In the genomic region with DNA sequence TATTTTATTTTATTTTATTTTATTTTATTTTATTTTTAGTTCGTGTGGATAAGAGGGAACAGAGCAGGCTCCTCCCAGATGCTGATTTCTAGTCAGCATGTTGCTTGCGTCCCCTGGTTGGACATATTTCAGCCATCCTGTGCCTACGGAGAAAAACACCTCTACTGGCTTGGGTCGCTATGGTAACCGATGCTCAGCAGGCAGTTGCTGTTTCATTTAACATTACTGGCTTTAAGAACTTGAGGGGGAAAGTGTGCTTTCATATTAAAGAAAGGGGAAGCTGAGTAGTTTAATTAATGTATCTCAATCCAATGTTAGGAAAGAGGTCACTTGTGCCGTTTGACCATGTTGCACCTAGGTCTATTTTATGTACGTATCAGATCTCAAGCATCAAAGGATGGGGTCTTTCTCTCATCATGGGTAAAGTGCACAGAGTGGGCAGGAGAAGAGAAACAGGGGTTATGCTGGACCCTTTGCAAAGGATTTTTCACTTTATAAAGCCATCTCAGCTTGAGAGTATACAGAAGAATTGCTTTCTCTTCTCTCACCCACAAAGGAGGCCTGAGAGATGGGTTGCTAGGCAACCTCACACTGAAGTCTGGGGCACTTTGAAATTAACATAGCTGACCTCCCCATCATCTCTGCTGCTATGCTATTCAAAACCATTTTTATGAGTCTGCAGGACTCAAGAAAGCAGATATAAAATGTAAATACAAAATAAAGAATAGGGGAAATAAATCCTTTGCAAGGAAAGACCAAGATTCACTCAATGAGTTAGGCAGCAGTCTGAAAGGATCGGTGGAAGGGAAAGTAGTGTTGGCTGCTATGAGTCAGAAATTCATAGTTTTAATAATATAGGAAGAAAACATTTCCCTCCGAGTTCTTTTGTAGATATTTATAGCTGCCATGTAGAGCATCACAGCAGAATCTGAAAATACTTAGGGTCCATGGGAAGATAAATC, we compare ENCODE assay signal across 9 mouse cellular contexts. TPM values are rescaled to one million over a fixed set of nuclear protein-coding genes. Genes with fewer than 3 reads are reported as not detected.
DNase-seq lines count a peak whose midpoint lies in the region; ATAC-seq and TF ChIP-seq lines count a peak whose summit lies in the region.
"Had no signal": no experiment of that assay in that cellular context is flagged by ENCODE, and none has a peak within 500 bp of the region (broad histone marks: within the 10 kb centered on the region; RNA-seq: fewer than 3 reads in every experiment).

No protein-coding gene starts in this region.

- no peak for TF ChIP-seq CTCF in cortical plate, adult 2 months (IDR thresholded peaks at IDR 0.05; ENCODE audit: extremely low read depth, insufficient read depth, low read length)
- no peak for TF ChIP-seq CTCF in forebrain, postnatal 0 days (IDR thresholded peaks at IDR 0.05; ENCODE audit: low read depth)

- H3K27ac ChIP-seq in cortical plate, adult 2 months (ENCODE audit: insufficient read depth, low read length): peak overlapping the region; percentile 74; the same call in 1 of the 2 replicates
- peak overlapping the region; percentile 35 for H3K27ac ChIP-seq in forebrain, postnatal 0 days (ENCODE audit: low read depth, low read length)
- H3K27ac ChIP-seq in midbrain, embryonic 13.5 days: peak overlapping the region; percentile 85
- H3K27ac ChIP-seq in intestine, embryonic 16.5 days (ENCODE audit: low read length): no peak overlapping the region

- 7% methylated on average over 9 of the region's 9 CpGs for WGBS in forebrain, postnatal 0 days
- WGBS in midbrain, embryonic 13.5 days: 7% methylated on average over 9 of the region's 9 CpGs
- 63% methylated on average over 9 of the region's 9 CpGs for WGBS in intestine, embryonic 16.5 days

- no peaks in the 10 kb centered on the region for H3K36me3 ChIP-seq in forebrain, postnatal 0 days (ENCODE audit: insufficient read depth)
- 0 out of 2 replicates have a peak, but pooled peaks cover 2% of the 10 kb centered on the region for H3K36me3 ChIP-seq in midbrain, embryonic 13.5 days
- no peaks in the 10 kb centered on the region for H3K36me3 ChIP-seq in intestine, embryonic 16.5 days (ENCODE audit: control insufficient read depth, insufficient read depth, low read length)

- peak; percentile 30 for DNase-seq in R1 (ENCODE audit: low read depth, low spot score)
- DNase-seq in forebrain, postnatal 0 days: peak; percentile 70
- no peak for DNase-seq in heart, adult 11 months
- no peak for DNase-seq in thymus, postnatal 10 days (ENCODE audit: low spot score in 2 of 2)
- DNase-seq: cerebellum, adult 11 months; thymus, postnatal 25 days had no signal

- peak overlapping the region; percentile 26; the same call in 1 of the 2 replicates for H3K9ac ChIP-seq in forebrain, postnatal 0 days
- H3K9ac ChIP-seq in midbrain, embryonic 13.5 days (replicated peaks): no peak overlapping the region
- no peak overlapping the region for H3K9ac ChIP-seq in intestine, embryonic 16.5 days (ENCODE audit: low read depth, low read length)

- no peaks in the 10 kb centered on the region; the same call in 1 of the 2 replicates for H3K4me1 ChIP-seq in cortical plate, adult 2 months (ENCODE audit: control insufficient read depth, insufficient read depth, low read length)
- peaks cover 18% of the 10 kb centered on the region for H3K4me1 ChIP-seq in forebrain, postnatal 0 days (ENCODE audit: insufficient read depth)
- H3K4me1 ChIP-seq in midbrain, embryonic 13.5 days (replicated peaks): peaks cover 36% of the 10 kb centered on the region
- H3K4me1 ChIP-seq in intestine, embryonic 16.5 days (ENCODE audit: control insufficient read depth, insufficient read depth, low read length): no peaks in the 10 kb centered on the region

- ATAC-seq in forebrain, postnatal 0 days: peak; percentile 69
- ATAC-seq in midbrain, embryonic 13.5 days: peak; percentile 85
- no peak for ATAC-seq in intestine, embryonic 16.5 days

- H3K9me3 ChIP-seq in forebrain, postnatal 0 days (ENCODE audit: low read length): no peaks in the 10 kb centered on the region
- no peaks in the 10 kb centered on the region for H3K9me3 ChIP-seq in midbrain, embryonic 13.5 days
- no peaks in the 10 kb centered on the region for H3K9me3 ChIP-seq in intestine, embryonic 16.5 days (ENCODE audit: control insufficient read depth, low read length)

- H3K4me2 ChIP-seq in forebrain, postnatal 0 days (ENCODE audit: low read depth): peak overlapping the region; percentile 23
- H3K4me2 ChIP-seq in midbrain, embryonic 13.5 days (replicated peaks): peak overlapping the region; percentile 47
- H3K4me2 ChIP-seq in intestine, embryonic 16.5 days (ENCODE audit: low read depth, low read length): no peak overlapping the region

- H3K4me3 ChIP-seq in cortical plate, adult 2 months (ENCODE audit: insufficient read depth, low read length): no peak overlapping the region
- no peak overlapping the region for H3K4me3 ChIP-seq in forebrain, postnatal 0 days (ENCODE audit: low read depth, low read length)
- H3K4me3 ChIP-seq in midbrain, embryonic 13.5 days (replicated peaks): peak overlapping the region; percentile 15
- no peak overlapping the region for H3K4me3 ChIP-seq in intestine, embryonic 16.5 days (ENCODE audit: low read length)

- 0 out of 2 replicates have a peak, but pooled peaks have one; percentile 18 for TF ChIP-seq POLR2A in cortical plate, adult 2 months (IDR thresholded peaks at IDR 0.05; ENCODE audit: extremely low read depth, insufficient read depth, low read length)

- no peaks in the 10 kb centered on the region for H3K27me3 ChIP-seq in forebrain, postnatal 0 days (ENCODE audit: insufficient read depth, low read length)
- H3K27me3 ChIP-seq in midbrain, embryonic 13.5 days: no peaks in the 10 kb centered on the region
- no peaks in the 10 kb centered on the region for H3K27me3 ChIP-seq in intestine, embryonic 16.5 days (replicated peaks; ENCODE audit: control insufficient read depth, insufficient read depth, low read length)

RNA-seq across cellular contexts. Expression of a gene that starts 53.4 kb away (rescaled TPM):
- polyA plus RNA-seq in cortical plate, adult 2 months (2012; rRNA removed): 2.0 and 2.4 TPM in 2 replicates
- 2.0 and 4.6 TPM in 2 replicates for total RNA-seq in forebrain, postnatal 0 days (2014; rRNA removed)
- polyA plus RNA-seq in forebrain, postnatal 0 days (2015; fragmentation: Nextera tagmentation; extraction: Ambion mirVana): 0.73 and 1.8 TPM in 2 replicates
- 0.36 and 0.96 TPM in 2 replicates for polyA plus RNA-seq in midbrain, embryonic 13.5 days (2015; fragmentation: Nextera tagmentation; extraction: Ambion mirVana)
- polyA plus RNA-seq in intestine, embryonic 16.5 days (2015; fragmentation: Nextera tagmentation; extraction: Ambion mirVana): 13.0 and 16.0 TPM in 2 replicates

Comparison
In these comparisons a context has a peak if more than half of its experiments do, and no peak if none do; other contexts are left out.
1. DNase-seq: peak in R1 (single experiment) and forebrain, postnatal 0 days (single experiment); none in heart, adult 11 months (single experiment) and thymus, postnatal 10 days (0 of 2).